Mouse (Mus musculus) bone marrow macrophage, adult 2 months (primary cell): ENCODE measurements at regions not wholly inside any gene's neighbourhood (a gene's known extent, or its start where the extent isn't known, plus 50 kb on each side); places are given as distances from the start of the nearest gene placed in this dataset.

ENCODE experiments used
- CTCF ChIP-seq: IDR thresholded peaks from 2 replicates; pipeline ENCODE4 v1.5.1; 2012; ENCODE audit warnings: low read depth, mild to moderate bottlenecking, low read length, moderate library complexity
- POLR2A ChIP-seq: IDR thresholded peaks from 2 replicates; pipeline ENCODE4 v1.6.1; 2012; ENCODE audit warnings: mild to moderate bottlenecking, low read depth, low read length, borderline replicate concordance

DNA sequence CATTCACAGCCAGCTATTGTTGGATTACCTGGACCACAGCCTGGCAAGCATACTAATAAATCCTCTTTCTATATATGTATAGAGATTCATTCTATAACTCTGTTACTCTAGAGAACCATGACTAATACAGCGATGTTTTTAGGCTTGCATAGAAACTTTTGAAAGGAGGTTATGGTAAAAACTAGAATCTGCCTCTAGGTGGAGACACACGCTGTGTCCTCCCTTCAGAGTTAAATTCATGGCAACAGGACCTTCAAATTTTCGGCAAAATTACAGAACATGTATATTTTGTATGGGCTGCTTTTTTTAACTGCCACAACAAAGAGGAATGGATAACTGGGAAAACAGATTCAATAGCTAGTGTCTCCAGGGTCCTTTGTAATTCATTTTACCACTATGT is 353.3 kb downstream of the Rapgef2 start:
- no peak for TF ChIP-seq CTCF
- no peak for TF ChIP-seq POLR2A
